Mouse (Mus musculus) forebrain, postnatal 0 days (tissue): ENCODE measurements at regions not wholly inside any gene's neighbourhood (a gene's known extent, or its start where the extent isn't known, plus 50 kb on each side); places are given as distances from the start of the nearest gene placed in this dataset.
A peak's percentile ranks its signal among the peaks of the same experiment; 100 is the strongest.

ENCODE experiments used
- ATAC-seq: fragments of 200-750 bp; cut with Nextera tagmentation; 2 replicates; pipeline ENCODE4 v1.8.0; 2017; ENCODE audit warnings: mild to moderate bottlenecking, moderate library complexity
- DNase-seq: peaks from one replicate; pipeline ENCODE4 v3.0.0-alpha.2; 2015
- H3K27ac ChIP-seq: fragments of 300-500 bp; sonication (generic); 2 replicates; pipeline ENCODE4 v1.5.1; 2014; ENCODE audit warnings: low read depth, mild to moderate bottlenecking, antibody characterized with exemption, low read length, moderate library complexity, mixed read lengths
- H3K27me3 ChIP-seq: fragments of 300-500 bp; sonication (generic); 2 replicates; pipeline ENCODE4 v1.6.1; 2014; ENCODE audit warnings: mild to moderate bottlenecking, low read length, mixed read lengths; ENCODE audit not compliant: insufficient read depth
- H3K36me3 ChIP-seq: fragments of 300-500 bp; sonication (generic); 2 replicates; pipeline ENCODE4 v1.6.1; 2014; ENCODE audit warnings: mild to moderate bottlenecking, moderate library complexity; ENCODE audit not compliant: insufficient read depth
- H3K4me1 ChIP-seq: fragments of 300-500 bp; sonication (generic); 2 replicates; pipeline ENCODE4 v1.6.1; 2014; ENCODE audit warnings: antibody characterized with exemption; ENCODE audit not compliant: insufficient read depth
- H3K4me2 ChIP-seq: fragments of 300-500 bp; sonication (generic); 2 replicates; pipeline ENCODE4 v1.6.1; 2014; ENCODE audit warnings: low read depth, mild to moderate bottlenecking, moderate library complexity
- H3K4me3 ChIP-seq: fragments of 300-500 bp; sonication (generic); 2 replicates; pipeline ENCODE4 v1.5.1; 2014; ENCODE audit warnings: low read depth, low read length, mixed read lengths
- H3K9ac ChIP-seq: fragments of 300-500 bp; sonication (generic); 2 replicates; pipeline ENCODE4 v1.6.1; 2014; ENCODE audit warnings: mild to moderate bottlenecking
- H3K9me3 ChIP-seq: fragments of 300-500 bp; sonication (generic); 2 replicates; pipeline ENCODE4 v1.6.1; 2016; ENCODE audit warnings: low read length
- CTCF ChIP-seq: sonication (generic); IDR thresholded peaks from 2 replicates; pipeline ENCODE4 v1.5.1; 2016; ENCODE audit warnings: antibody characterized with exemption, control low read depth, low read depth
- WGBS: fragments of 180-500 bp; shearing (Covaris S2); extraction: QIAGEN DNeasy Blood & Tissue Kit; methylation state at CpG from one replicate; pipeline ENCODE4 v1.1.7; 2014; 5-methylcytosine and 5-hydroxymethylcytosine counted together

DNA sequence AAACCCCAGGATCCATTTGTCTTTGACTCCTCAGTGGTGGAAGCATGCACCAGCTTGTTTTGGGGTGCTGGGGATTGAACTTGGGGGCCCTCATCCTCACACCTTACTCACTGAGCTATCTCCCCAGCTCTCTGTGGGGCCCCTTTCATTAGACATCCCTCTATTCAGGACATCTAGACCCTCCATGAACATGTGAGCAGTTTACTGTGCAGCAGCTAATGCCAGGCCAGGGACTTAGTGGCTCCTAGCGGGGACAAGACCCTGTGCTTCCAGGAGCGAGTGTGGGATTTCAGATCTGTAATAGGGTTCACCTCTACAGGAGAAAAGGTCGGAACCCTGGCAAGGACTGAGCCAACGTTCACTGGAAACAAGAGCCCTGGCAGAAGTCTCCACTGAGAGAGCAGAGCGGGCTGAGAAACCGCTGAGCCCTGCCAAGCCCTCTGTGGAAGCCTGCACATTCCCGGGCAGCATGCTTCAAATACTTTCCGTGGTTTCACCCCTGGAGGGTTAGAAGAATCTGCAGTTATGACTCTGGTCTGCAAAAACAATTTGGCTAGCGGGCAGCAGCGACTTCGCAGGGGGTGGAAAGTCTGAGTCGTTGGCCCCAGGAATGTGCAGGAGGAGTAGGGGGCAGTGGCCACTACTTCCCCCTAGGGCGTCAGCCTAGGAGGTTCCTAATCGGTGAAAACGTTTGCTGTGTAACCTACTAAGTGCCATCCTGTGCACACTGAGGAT lies 125.6 kb downstream of the Smad6 start:
- TF ChIP-seq CTCF = no peak
- H3K4me1 ChIP-seq = no peaks in the 10 kb centered on the region
- H3K4me2 ChIP-seq = no peak overlapping the region
- ATAC-seq (no peak), DNase-seq (no peak)
- no peaks in the 10 kb centered on the region for H3K9me3 ChIP-seq
- no peaks in the 10 kb centered on the region for H3K36me3 ChIP-seq
- no peak overlapping the region for H3K4me3 ChIP-seq
- 53% methylated on average over 15 of the region's 15 CpGs for WGBS
- no peak overlapping the region for H3K9ac ChIP-seq
- H3K27ac ChIP-seq = no peak overlapping the region
- no peaks in the 10 kb centered on the region for H3K27me3 ChIP-seq

DNA sequence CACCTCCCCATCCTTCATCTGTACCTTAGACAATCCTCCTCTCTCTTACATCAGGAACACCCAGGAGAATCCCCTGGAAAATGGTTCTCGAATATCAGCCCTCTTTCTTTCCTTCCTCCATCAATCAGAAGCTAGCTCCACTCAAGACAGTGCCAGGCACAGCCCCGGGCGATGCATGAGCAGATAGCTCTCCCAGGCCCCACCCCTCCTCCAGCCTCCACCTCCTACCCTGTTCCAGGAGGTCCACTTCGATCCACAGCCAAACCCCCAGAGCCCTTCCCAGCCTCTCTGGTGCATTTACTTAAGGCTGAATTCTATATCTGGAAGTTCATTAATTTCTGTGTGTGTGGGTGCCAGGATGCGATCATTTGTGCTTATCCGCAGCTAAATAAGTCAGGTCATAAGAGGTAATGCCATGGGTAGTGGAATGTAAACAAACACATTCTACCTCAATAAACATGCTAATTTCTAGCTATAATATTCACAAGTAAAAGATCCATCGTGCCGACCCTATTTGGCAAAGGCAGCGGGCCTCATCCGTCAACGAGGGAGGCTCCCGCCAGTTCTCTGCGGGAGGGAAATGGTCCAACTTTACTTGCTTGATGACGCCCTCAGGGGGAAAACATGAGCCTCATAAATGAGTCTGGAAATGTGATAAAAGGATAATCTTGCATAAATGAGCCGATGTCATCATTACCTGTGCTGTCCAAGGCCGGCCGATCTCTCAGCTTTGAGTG lies 129.5 kb downstream of the Smad6 start:
- Histone ChIP-seq H3K36me3 (no peaks in the 10 kb centered on the region), H3K4me3 (no peak overlapping the region), H3K27me3 (no peaks in the 10 kb centered on the region), H3K9ac (no peak overlapping the region), H3K4me1 (no peaks in the 10 kb centered on the region), H3K27ac (no peak overlapping the region), H3K9me3 (no peaks in the 10 kb centered on the region), H3K4me2 (no peak overlapping the region)
- no peak for DNase-seq
- no peak for TF ChIP-seq CTCF
- WGBS = 45% methylated on average over 17 of the region's 17 CpGs
- no peak for ATAC-seq

DNA sequence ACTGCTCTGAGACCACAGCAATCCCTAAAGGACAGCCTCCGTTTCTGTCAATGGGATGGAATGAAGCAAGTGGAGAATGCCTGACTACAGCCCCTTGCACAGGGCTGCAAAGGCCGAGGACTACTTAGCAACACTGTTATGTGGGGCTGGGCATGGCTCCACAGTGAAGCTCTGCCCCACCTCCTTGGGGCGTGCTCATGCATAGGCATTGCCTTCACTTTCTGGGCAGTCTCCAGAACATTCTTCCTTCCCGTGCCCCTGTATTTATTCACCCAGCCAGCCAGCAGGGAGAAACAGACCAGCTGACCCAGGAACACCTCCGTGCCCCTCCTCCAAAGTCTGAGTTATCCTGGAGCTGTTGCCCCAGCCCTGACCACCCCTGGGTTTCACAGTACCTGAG lies 131.1 kb downstream of the Smad6 start:
- 50% methylated on average over 5 of the region's 5 CpGs for WGBS
- no peak overlapping the region for H3K9ac ChIP-seq
- no peaks in the 10 kb centered on the region for H3K9me3 ChIP-seq
- H3K4me2 ChIP-seq = no peak overlapping the region
- ATAC-seq = peak; percentile 47; the same call in 1 of the 2 replicates
- H3K4me3 ChIP-seq = no peak overlapping the region
- no peaks in the 10 kb centered on the region for H3K27me3 ChIP-seq
- no peak for DNase-seq
- no peaks in the 10 kb centered on the region for H3K36me3 ChIP-seq
- no peak for TF ChIP-seq CTCF
- H3K27ac ChIP-seq = no peak overlapping the region
- no peaks in the 10 kb centered on the region for H3K4me1 ChIP-seq

DNA sequence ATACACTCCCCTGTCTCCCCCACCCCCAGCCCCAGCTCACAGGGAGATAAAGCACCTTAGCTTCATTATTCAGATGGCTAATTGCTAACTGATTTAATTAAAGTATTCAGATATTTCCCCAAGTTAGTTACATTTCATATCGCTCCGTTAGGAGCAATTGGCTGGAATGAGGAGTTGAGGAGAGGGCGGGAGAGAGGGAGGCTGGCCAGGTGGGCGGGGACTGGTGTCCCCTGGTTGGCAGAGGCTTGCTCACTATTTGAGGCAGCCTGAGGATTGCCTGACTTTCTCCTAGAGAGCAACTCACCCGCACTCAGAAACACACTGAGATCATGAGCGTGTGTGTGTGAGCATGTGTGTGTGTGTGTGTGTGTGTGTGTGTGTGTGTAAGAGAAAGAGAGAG lies 131.8 kb upstream of the Smad3 start:
- Histone ChIP-seq H3K4me2 (no peak overlapping the region), H3K27me3 (no peaks in the 10 kb centered on the region), H3K36me3 (no peaks in the 10 kb centered on the region), H3K9me3 (no peaks in the 10 kb centered on the region), H3K27ac (no peak overlapping the region), H3K4me3 (no peak overlapping the region), H3K4me1 (no peaks in the 10 kb centered on the region), H3K9ac (no peak overlapping the region)
- DNase-seq (no peak), ATAC-seq (no peak)
- no peak for TF ChIP-seq CTCF
- WGBS = 53% methylated on average over 6 of the region's 6 CpGs

DNA sequence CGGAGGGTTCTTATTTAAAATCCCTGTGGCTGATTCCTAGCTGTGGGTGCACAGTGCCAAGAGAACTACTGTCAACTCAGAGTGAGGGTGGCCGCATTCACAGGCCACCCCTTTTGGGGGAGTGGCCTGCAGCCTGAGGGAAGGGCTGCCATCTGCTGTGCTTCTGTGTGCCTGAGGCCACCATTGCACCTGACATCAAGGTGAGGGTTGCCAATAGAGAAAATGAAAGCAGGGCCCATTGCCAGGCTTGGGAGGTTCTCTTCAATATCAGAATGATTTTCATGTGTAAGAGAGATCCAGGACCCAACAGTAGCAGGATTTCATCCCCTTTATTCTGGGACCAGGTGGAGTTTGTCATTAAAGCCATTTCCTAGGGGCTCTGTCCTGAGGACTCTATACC lies 127.2 kb upstream of the Smad3 start:
- ATAC-seq = no peak
- no peak for TF ChIP-seq CTCF
- Histone ChIP-seq H3K27ac (no peak overlapping the region), H3K9me3 (no peaks in the 10 kb centered on the region), H3K4me1 (peaks cover 14% of the 10 kb centered on the region), H3K4me2 (no peak overlapping the region), H3K27me3 (no peaks in the 10 kb centered on the region), H3K4me3 (no peak overlapping the region), H3K9ac (no peak overlapping the region), H3K36me3 (no peaks in the 10 kb centered on the region)
- DNase-seq = no peak
- WGBS = 52% methylated on average over 2 of the region's 2 CpGs

- Histone ChIP-seq H3K9me3 (no peaks in the 10 kb centered on the region), H3K27ac (no peak overlapping the region), H3K4me2 (no peak overlapping the region), H3K4me3 (no peak overlapping the region), H3K36me3 (no peaks in the 10 kb centered on the region), H3K9ac (no peak overlapping the region), H3K27me3 (no peaks in the 10 kb centered on the region), H3K4me1 (peaks cover 14% of the 10 kb centered on the region)
- ATAC-seq (no peak), DNase-seq (no peak)
- 60% methylated on average over 6 of the region's 6 CpGs for WGBS
- TF ChIP-seq CTCF = peak; percentile 62
Measured at GRCm38 (mm10) chr9:63883738-63884520, 126.1 kb upstream of the Smad3 start.

- no peak for ATAC-seq
- Histone ChIP-seq H3K9ac (no peak overlapping the region), H3K4me1 (peaks cover 18% of the 10 kb centered on the region), H3K27ac (no peak overlapping the region), H3K4me2 (peak overlapping the region; percentile 55; the same call in 1 of the 2 replicates), H3K4me3 (no peak overlapping the region), H3K27me3 (no peaks in the 10 kb centered on the region), H3K36me3 (no peaks in the 10 kb centered on the region), H3K9me3 (no peaks in the 10 kb centered on the region)
- 83% methylated on average over 10 of the region's 10 CpGs for WGBS
- DNase-seq = no peak
- peak; percentile 39; the same call in 1 of the 2 replicates for TF ChIP-seq CTCF
Measured at GRCm38 (mm10) chr9:63881692-63882091, 123.9 kb upstream of the Smad3 start.
